Mouse (Mus musculus) brain, adult 2 months (tissue): ENCODE measurements at regions not wholly inside any gene's neighbourhood (a gene's known extent, or its start where the extent isn't known, plus 50 kb on each side); places are given as distances from the start of the nearest gene placed in this dataset.
A peak's percentile ranks its signal among the peaks of the same experiment; 100 is the strongest.

Experiments used
- DNase-seq: peaks from one replicate; pipeline ENCODE4 v3.0.0; 2011; ENCODE audit warnings: low read depth, low spot score

GRCm38 (mm10) chr4:11903861-11904260 lies 77.2 kb downstream of the Gm10604 start:
- no peak for DNase-seq

GRCm38 (mm10) chr4:11903401-11903800 lies 77.7 kb downstream of the Gm10604 start:
- no peak for DNase-seq

GRCm38 (mm10) chr4:11899979-11900624 lies 81.0 kb downstream of the Gm10604 start:
- peak; percentile 70 for DNase-seq

- no peak for DNase-seq
Observed at GRCm38 (mm10) chr4:11897231-11897630, 83.8 kb downstream of the Gm10604 start.

GRCm38 (mm10) chr4:11895857-11896825 lies 84.9 kb downstream of the Gm10604 start:
- peak; percentile 42 for DNase-seq

- DNase-seq: no peak
Observed at GRCm38 (mm10) chr4:11893560-11894205, 87.4 kb downstream of the Gm10604 start.

GRCm38 (mm10) chr4:11889039-11889600 lies 91.9 kb downstream of the Gm10604 start:
- peak; percentile 58 for DNase-seq

GRCm38 (mm10) chr4:11887377-11887776 lies 93.7 kb downstream of the Gm10604 start:
- peak; percentile 39 for DNase-seq

GRCm38 (mm10) chr4:11885499-11885898 lies 95.6 kb downstream of the Gm10604 start:
- DNase-seq: no peak

GRCm38 (mm10) chr4:11884818-11885217 lies 96.2 kb downstream of the Gm10604 start:
- DNase-seq: peak; percentile 45

- no peak for DNase-seq
Observed at GRCm38 (mm10) chr4:11883295-11883694, 97.8 kb downstream of the Gm10604 start.

GRCm38 (mm10) chr4:11882666-11883065 lies 98.4 kb downstream of the Gm10604 start:
- DNase-seq: no peak

GRCm38 (mm10) chr4:11878638-11879037 lies 102.4 kb downstream of the Gm10604 start:
- DNase-seq: no peak

GRCm38 (mm10) chr4:11877945-11878344 lies 103.1 kb downstream of the Gm10604 start:
- DNase-seq: no peak

- DNase-seq: no peak
Observed at GRCm38 (mm10) chr4:11876009-11876408, 105.1 kb downstream of the Gm10604 start.

- DNase-seq: no peak
Observed at GRCm38 (mm10) chr4:11874586-11875264, 106.3 kb downstream of the Gm10604 start.

GRCm38 (mm10) chr4:11872036-11872435 lies 109.0 kb downstream of the Gm10604 start:
- no peak for DNase-seq

GRCm38 (mm10) chr4:11869721-11870120 lies 111.3 kb downstream of the Gm10604 start:
- DNase-seq: no peak

- no peak for DNase-seq
Observed at GRCm38 (mm10) chr4:11868565-11868964, 112.5 kb downstream of the Gm10604 start.
